Mouse (Mus musculus) heart, adult 2 months (tissue): ENCODE data around the gene D5Ertd579e. TPM values are rescaled to one million over a fixed set of nuclear protein-coding genes. Genes with fewer than 3 reads are reported as not detected.

ENCODE experiments used
- DNase-seq, 2 experiments: peaks; one replicate each; pipeline ENCODE4 v3.0.0; 2021
- H3K27ac ChIP-seq: fragments of 200-600 bp; 2 replicates; pipeline ENCODE4 v1.8.1; 2022
- H3K27me3 ChIP-seq: fragments of 200-500 bp; 2 replicates; pipeline ENCODE4 v1.6.1; 2012; ENCODE audit warnings: mild to moderate bottlenecking, low read length, inconsistent platforms, mixed read lengths; ENCODE audit not compliant: control insufficient read depth, insufficient read depth
- H3K36me3 ChIP-seq: fragments of 200-500 bp; 2 replicates; pipeline ENCODE4 v1.6.1; 2012; ENCODE audit warnings: low read length, inconsistent platforms; ENCODE audit not compliant: control insufficient read depth, insufficient read depth
- H3K4me1 ChIP-seq: fragments of 200-500 bp; 2 replicates; pipeline ENCODE4 v1.6.1; 2011; ENCODE audit warnings: low read length; ENCODE audit not compliant: control insufficient read depth, insufficient read depth
- H3K4me3 ChIP-seq: fragments of 200-600 bp; 2 replicates; pipeline ENCODE4 v1.8.1; 2022
- H3K79me2 ChIP-seq: fragments of 200-500 bp; replicated peaks from 2 replicates; pipeline ENCODE4 v1.6.1; 2012; ENCODE audit warnings: mild to moderate bottlenecking, inconsistent platforms, low read length, moderate library complexity, mixed read lengths; ENCODE audit not compliant: control insufficient read depth, insufficient read depth
- H3K9ac ChIP-seq: fragments of 200-500 bp; 2 replicates; pipeline ENCODE4 v1.6.1; 2012; ENCODE audit warnings: low read depth, mild to moderate bottlenecking, control low read depth, inconsistent platforms, low read length, mixed read lengths
- CTCF ChIP-seq: fragments of 200-600 bp; IDR thresholded peaks from 2 replicates; pipeline ENCODE4 v1.8.1; 2022; ENCODE audit warnings: antibody characterized with exemption, mild to moderate bottlenecking, moderate library complexity
- EP300 ChIP-seq: fragments of 200-500 bp; IDR thresholded peaks from 2 replicates; pipeline ENCODE4 v1.6.1; 2011; ENCODE audit warnings: low read depth, low read length, control low read depth; ENCODE audit not compliant: insufficient read depth
- POLR2A ChIP-seq: fragments of 200-500 bp; IDR thresholded peaks from 2 replicates; pipeline ENCODE4 v1.6.1; 2011; ENCODE audit warnings: mild to moderate bottlenecking, low read depth, low read length, control low read depth; ENCODE audit not compliant: insufficient read depth
- WGBS: fragments of 180-500 bp; shearing (Covaris S2); methylation state at CpG from one replicate; pipeline ENCODE4 v1.1.7; 2018; 5-methylcytosine and 5-hydroxymethylcytosine counted together
- intact Hi-C: fragments of 180-260 bp; cut with DNase I; formaldehyde crosslinking; loops from one replicate; pipeline ENCODE4 v1.15.1; 2025
- polyA plus RNA-seq: library from polyadenylated mRNA; depleted of rRNA; stranded (reverse); fragments of >200 nt; gene quantifications from 2 replicates; pipeline ENCODE4 v1.2.3, GENCODE M21; 2012
- total RNA-seq, 2 experiments: library from RNA; stranded (reverse); gene quantifications; 2 replicates each; pipeline ENCODE4 v1.2.3; 2021

The D5Ertd579e gene
- total and polyA plus RNA-seq, 3 experiments = 22.5 to 104 (median 81.8) TPM

- H3K27me3 ChIP-seq = no peaks in the 10 kb centered on the region
- H3K27ac ChIP-seq = peak overlapping the region; percentile 26
- 36% methylated on average over 6 of the region's 6 CpGs for WGBS
- H3K79me2 ChIP-seq = no peaks in the 10 kb centered on the region
- H3K4me3 ChIP-seq = no peak overlapping the region
- H3K4me1 ChIP-seq = peaks cover 3% of the 10 kb centered on the region; the same call in 1 of the 2 replicates
- no peaks in the 10 kb centered on the region for H3K36me3 ChIP-seq
- intact Hi-C loops = no loop called here
- DNase-seq = no peak
- no peak overlapping the region for H3K9ac ChIP-seq
- no peak for TF ChIP-seq CTCF
- TF ChIP-seq EP300 = 0 out of 2 replicates have a peak, but pooled peaks have one; percentile 17
Measured at GRCm38 (mm10) chr5:36700939-36701620, 5.3 kb upstream of the D5Ertd579e start.

GRCm38 (mm10) chr5:36698689-36699088 lies 2.9 kb upstream of the D5Ertd579e start:
- Histone ChIP-seq H3K27me3 (no peaks in the 10 kb centered on the region), H3K27ac (no peak overlapping the region), H3K9ac (no peak overlapping the region), H3K79me2 (no peaks in the 10 kb centered on the region), H3K36me3 (no peaks in the 10 kb centered on the region), H3K4me3 (no peak overlapping the region), H3K4me1 (peaks cover 3% of the 10 kb centered on the region; the same call in 1 of the 2 replicates)
- WGBS = 60% methylated on average over 5 of the region's 5 CpGs
- intact Hi-C loops = loop anchor here (5.0 kb wide), 1 partner anchor 116 kb away; no protein-coding TSS in a partner anchor
- no peak for DNase-seq
- TF ChIP-seq CTCF (no peak), EP300 (no peak), POLR2A (no peak)

- Histone ChIP-seq H3K27me3 (no peaks in the 10 kb centered on the region), H3K9ac (no peak overlapping the region), H3K4me1 (peaks cover 5% of the 10 kb centered on the region; the same call in 1 of the 2 replicates), H3K4me3 (no peak overlapping the region), H3K27ac (no peak overlapping the region), H3K79me2 (no peaks in the 10 kb centered on the region), H3K36me3 (no peaks in the 10 kb centered on the region; the same call in 1 of the 2 replicates)
- TF ChIP-seq EP300 (no peak), POLR2A (no peak), CTCF (no peak)
- WGBS = 47% methylated on average over 7 of the region's 7 CpGs
- intact Hi-C loops = loop anchor here (5.0 kb wide), 1 partner anchor 116 kb away; no protein-coding TSS in a partner anchor
- DNase-seq = no peak
Measured at GRCm38 (mm10) chr5:36698067-36698670, 2.3 kb upstream of the D5Ertd579e start.

- intact Hi-C loops = loop anchor here (2.0 to 5.0 kb wide), 2 partner anchors 16 to 114 kb away; no protein-coding TSS in a partner anchor
- WGBS = 73% methylated on average over 11 of the region's 11 CpGs
- no peak for TF ChIP-seq EP300
- TF ChIP-seq POLR2A = no peak
- TF ChIP-seq CTCF = no peak
- Histone ChIP-seq H3K27ac (peak overlapping the region; percentile 97), H3K4me3 (peak overlapping the region; percentile 84), H3K4me1 (peaks cover 5% of the 10 kb centered on the region; the same call in 1 of the 2 replicates), H3K9ac (no peak overlapping the region), H3K36me3 (peaks cover 8% of the 10 kb centered on the region), H3K79me2 (no peaks in the 10 kb centered on the region), H3K27me3 (no peaks in the 10 kb centered on the region)
- peak in 1 of 2 experiments; percentile 39 for DNase-seq
Measured at GRCm38 (mm10) chr5:36696504-36697300, 878 bp upstream of the D5Ertd579e start.

- WGBS = 4% methylated on average over 14 of the region's 14 CpGs
- H3K4me3 ChIP-seq = peak overlapping the region; percentile 84
Measured at GRCm38 (mm10) chr5:36695005-36695404, 819 bp downstream of the D5Ertd579e start.

More at GRCm38 (mm10) chr5:36695005-36695404, 819 bp downstream of the D5Ertd579e start:
- no peaks in the 10 kb centered on the region for H3K27me3 ChIP-seq
- peaks cover 8% of the 10 kb centered on the region for H3K36me3 ChIP-seq
- peaks cover 3% of the 10 kb centered on the region for H3K4me1 ChIP-seq
- peak overlapping the region; percentile 97 for H3K27ac ChIP-seq
- no peak for TF ChIP-seq CTCF
- TF ChIP-seq EP300 = no peak
- no peak for TF ChIP-seq POLR2A
- no peak for DNase-seq
- intact Hi-C loops = loop anchor here (2.0 to 5.0 kb wide), 2 partner anchors 44 to 113 kb away; no protein-coding TSS in a partner anchor
- peaks cover 3% of the 10 kb centered on the region; the same call in 1 of the 2 replicates for H3K79me2 ChIP-seq
- peak overlapping the region; percentile 88 for H3K9ac ChIP-seq
